Mouse (Mus musculus) liver, embryonic 15.5 days (tissue): ENCODE results near the gene St3gal2. TPM values are rescaled to one million over a fixed set of nuclear protein-coding genes. Genes with fewer than 3 reads are reported as not detected.
"Not testable (repeated sequence)": the region's sequence is repeated elsewhere in the genome, so short reads cannot be mapped to it uniquely, and the experiment has no call there.

Source experiments
- ATAC-seq: fragments of 200-750 bp; cut with Nextera tagmentation; 2 replicates; pipeline ENCODE4 v1.8.0; 2017; ENCODE audit warnings: moderate number of reproducible peaks, mild to moderate bottlenecking, moderate library complexity; ENCODE audit not compliant: insufficient read depth
- H3K27ac ChIP-seq: fragments of 300-500 bp; sonication (generic); replicated peaks from 2 replicates; pipeline ENCODE4 v1.5.1; 2015; ENCODE audit warnings: mild to moderate bottlenecking, inconsistent platforms
- H3K27me3 ChIP-seq: fragments of 300-500 bp; sonication (generic); 2 replicates; pipeline ENCODE4 v1.6.1; 2015; ENCODE audit warnings: mild to moderate bottlenecking, inconsistent platforms
- H3K36me3 ChIP-seq: fragments of 300-500 bp; sonication (generic); replicated peaks from 2 replicates; pipeline ENCODE4 v1.6.1; 2015; ENCODE audit warnings: moderate library complexity, mild to moderate bottlenecking, inconsistent platforms
- H3K4me1 ChIP-seq: fragments of 300-500 bp; sonication (generic); replicated peaks from 2 replicates; pipeline ENCODE4 v1.6.1; 2015; ENCODE audit warnings: inconsistent platforms
- H3K4me2 ChIP-seq: fragments of 300-500 bp; sonication (generic); 2 replicates; pipeline ENCODE4 v1.6.1; 2015; ENCODE audit warnings: moderate library complexity, mild to moderate bottlenecking, inconsistent platforms
- H3K4me3 ChIP-seq: fragments of 300-500 bp; sonication (generic); replicated peaks from 2 replicates; pipeline ENCODE4 v1.5.1; 2015; ENCODE audit warnings: mild to moderate bottlenecking, inconsistent platforms
- H3K9ac ChIP-seq: fragments of 300-500 bp; sonication (generic); 2 replicates; pipeline ENCODE4 v1.6.1; 2015; ENCODE audit warnings: moderate library complexity, mild to moderate bottlenecking, inconsistent platforms
- H3K9me3 ChIP-seq: fragments of 300-500 bp; sonication (generic); replicated peaks from 2 replicates; pipeline ENCODE4 v1.6.1; 2016; ENCODE audit warnings: inconsistent platforms
- WGBS: fragments of 180-500 bp; shearing (Covaris S2); methylation state at CpG from one replicate; pipeline ENCODE4 v1.1.7; 2015; ENCODE audit warnings: mixed read lengths; ENCODE audit not compliant: insufficient replicate concordance; 5-methylcytosine and 5-hydroxymethylcytosine counted together
- microRNA-seq: library from miRNA; unstranded; fragments of <30 nt; microRNA quantifications from one replicate; pipeline ENCODE4, GENCODE M21; 2016
- polyA plus RNA-seq: library from polyadenylated mRNA; unstranded; fragments of >200 nt; fragmentation: Nextera tagmentation; extraction: Ambion mirVana; gene quantifications from 2 replicates; pipeline ENCODE4 v1.2.1, GENCODE M21; 2015

St3gal2 gene
- polyA plus RNA-seq, 1 experiment from 2014 or later = 21.9 TPM

DNA sequence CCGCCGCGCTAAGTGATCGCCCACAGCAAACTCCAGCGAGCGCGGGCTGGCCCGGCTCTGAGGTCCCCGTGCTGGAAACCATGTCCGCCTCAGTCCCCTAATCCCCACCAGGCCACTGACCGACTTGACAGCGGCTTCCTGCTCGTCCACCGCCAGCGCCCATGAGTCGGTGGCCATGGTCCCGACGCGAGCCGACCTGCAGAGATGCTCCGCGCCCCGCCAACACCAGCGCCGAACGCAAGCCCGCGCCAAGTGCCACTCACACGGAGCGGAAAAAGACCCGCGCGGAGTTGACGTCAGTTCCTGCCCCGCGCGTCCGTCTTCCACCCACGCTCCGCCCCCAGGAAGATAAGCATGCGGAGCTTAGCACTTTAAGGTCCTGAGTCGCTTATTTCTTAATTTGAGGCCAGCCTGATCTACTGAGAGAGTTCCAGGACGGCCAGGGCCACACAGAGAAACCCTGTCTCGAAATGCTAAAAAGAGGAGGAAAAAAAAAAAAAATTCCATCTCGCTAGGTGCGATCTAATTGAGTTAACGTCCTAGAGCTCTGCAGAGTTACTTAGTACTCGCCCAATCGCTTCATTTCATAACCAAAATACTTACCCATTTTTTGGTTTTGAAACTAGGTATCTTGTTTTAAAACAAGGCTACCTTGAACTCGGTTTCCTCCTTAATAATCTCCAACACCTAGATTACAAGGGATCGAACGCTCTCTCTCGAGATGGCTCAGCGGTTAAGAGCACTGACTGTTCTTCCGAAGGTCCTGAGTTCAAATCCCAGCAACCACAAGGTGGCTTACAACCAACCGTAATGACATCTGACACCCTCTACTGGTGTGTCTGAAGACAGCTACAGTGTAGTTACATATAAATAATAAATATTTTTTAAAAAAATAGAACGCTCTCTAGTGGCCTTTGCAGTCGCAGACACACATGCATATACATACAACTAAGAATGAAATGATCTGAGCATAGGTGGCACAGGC lies 78.1 kb downstream of the St3gal2 start, which contains the start of gene Ddx19a:
Ddx19a (minus strand) TSS at position 254 of the 985 bp plus-strand sequence.
- Histone ChIP-seq H3K9ac (peak within 1 kb of the TSS; percentile 80), H3K27me3 (no peaks in the 10 kb centered on the region), H3K27ac (peak within 1 kb of the TSS; percentile 88), H3K4me1 (peaks cover 20% of the 10 kb centered on the region), H3K4me3 (peak within 1 kb of the TSS; percentile 89), H3K4me2 (peak within 1 kb of the TSS; percentile 79), H3K9me3 (no peaks in the 10 kb centered on the region), H3K36me3 (peaks cover 21% of the 10 kb centered on the region)
- 3% methylated on average over 58 of the region's 58 CpGs for WGBS
- peak; percentile 94 for ATAC-seq

DNA sequence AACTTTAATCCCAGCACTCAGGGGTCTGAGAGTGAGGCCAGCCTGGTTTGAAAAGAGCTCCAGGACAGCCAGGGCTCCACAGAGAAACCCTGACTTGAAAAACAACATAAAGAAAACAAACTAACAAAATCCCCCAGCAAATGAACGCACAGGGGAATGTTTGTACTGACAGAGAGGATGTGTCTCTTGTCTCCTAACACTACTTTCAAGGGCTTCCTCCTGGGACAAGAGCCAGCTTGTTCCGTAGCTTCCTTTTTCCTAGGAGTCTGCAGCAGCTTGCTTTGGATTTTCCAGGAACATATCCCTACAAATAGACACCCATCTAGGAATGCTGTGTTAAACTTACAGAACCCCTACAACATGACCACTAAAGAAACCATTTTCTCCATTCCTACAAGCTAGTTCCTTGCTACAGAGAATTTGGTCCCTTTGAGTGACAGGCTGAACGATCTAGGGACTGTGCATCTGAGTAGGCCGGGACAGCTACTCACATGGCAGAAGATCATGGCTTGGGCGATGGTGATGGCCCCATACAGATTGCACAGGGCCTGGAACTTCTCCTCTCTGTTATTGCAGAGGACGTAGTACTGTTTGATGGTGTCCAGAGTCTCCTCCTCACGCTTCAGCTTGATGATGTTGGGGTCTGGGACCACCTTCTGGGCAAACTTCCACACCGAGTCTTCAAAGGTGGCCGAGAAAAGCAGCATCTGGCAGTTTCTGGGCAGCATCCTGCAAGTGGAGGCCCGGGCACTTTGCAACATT lies 90.7 kb downstream of the St3gal2 start:
- H3K4me3 ChIP-seq, H3K4me1 ChIP-seq, H3K4me2 ChIP-seq, H3K9ac ChIP-seq, H3K9me3 ChIP-seq, H3K27me3 ChIP-seq, H3K27ac ChIP-seq, ATAC-seq: not testable (repeated sequence)
- peaks cover 24% of the 10 kb centered on the region for H3K36me3 ChIP-seq
- WGBS = 77% methylated on average over 9 of the region's 10 CpGs

Small RNA genes within 50 kb of the gene (microRNA-seq; reads per million reads assigned to microRNA genes)
- 2.0 reads per million for gene Mir3473d

Other genes starting within 250 kb of the St3gal2 start
- 1.0 and 1.3 TPM in 2 replicates for gene Mtss1l, start 198.4 kb upstream of the St3gal2 start, polyA plus RNA-seq
- 0.23 TPM in 1 of 2 replicates, not detected in the other for gene Il34, start 114.0 kb upstream of the St3gal2 start, polyA plus RNA-seq
- gene Cog4, start 73.3 kb upstream of the St3gal2 start, polyA plus RNA-seq = 28.3 and 30.7 TPM in 2 replicates
- 56.9 and 58.3 TPM in 2 replicates for gene Sf3b3, start 73.1 kb upstream of the St3gal2 start, polyA plus RNA-seq
- 2.5 and 3.3 TPM in 2 replicates for gene Fuk, start 17.4 kb upstream of the St3gal2 start, polyA plus RNA-seq
- 9.3 and 9.9 TPM in 2 replicates for gene Ddx19a, start 77.9 kb downstream of the St3gal2 start, polyA plus RNA-seq
- gene Ddx19b, start 111.8 kb downstream of the St3gal2 start, polyA plus RNA-seq = 2.4 and 3.0 TPM in 2 replicates
- gene Aars, start 113.2 kb downstream of the St3gal2 start, polyA plus RNA-seq = 54.0 and 55.0 TPM in 2 replicates
- gene Exosc6, start 136.4 kb downstream of the St3gal2 start, polyA plus RNA-seq = 3.5 and 6.0 TPM in 2 replicates
- gene Clec18a, start 172.5 kb downstream of the St3gal2 start, polyA plus RNA-seq = not detected in 2 replicates
- gene Pdpr, start 174.7 kb downstream of the St3gal2 start, polyA plus RNA-seq = 2.4 and 2.6 TPM in 2 replicates